Mouse (Mus musculus): ENCODE results near the gene Hectd2.

Hectd2 gene

DNA sequence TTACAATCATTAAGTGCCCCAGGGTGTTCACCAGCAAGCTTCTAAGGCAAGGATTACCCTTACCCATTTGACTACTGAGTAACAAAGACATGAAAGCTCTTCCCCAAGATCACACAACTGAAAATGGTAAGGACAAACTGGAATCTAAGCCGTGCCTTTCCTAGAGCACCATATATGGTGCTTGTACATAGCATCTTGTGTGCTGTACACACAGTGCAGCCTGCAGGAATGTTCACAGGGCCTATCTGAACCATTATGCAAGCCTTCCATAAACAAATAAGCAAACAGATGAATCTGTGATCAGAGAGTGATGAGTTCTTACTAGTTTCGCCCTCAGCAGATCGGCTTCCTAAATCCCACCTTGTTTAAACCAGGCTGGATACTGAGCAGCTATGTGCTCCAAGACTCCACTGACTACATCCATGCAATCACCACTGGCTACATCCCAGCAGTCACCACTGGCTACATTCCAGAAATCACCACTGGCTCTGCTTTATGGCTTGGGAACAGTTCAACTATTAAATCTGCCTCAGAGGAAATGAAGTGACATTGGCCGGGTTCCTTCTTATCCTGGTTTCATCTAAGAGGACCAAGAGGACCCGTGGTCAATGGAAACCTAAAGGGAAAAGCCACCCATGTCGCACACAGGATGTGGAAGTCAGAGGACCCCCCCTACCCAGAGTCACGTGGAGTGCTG, 91.8 kb downstream of the Hectd2 start:
- no peak for DNase-seq (ENCODE audit: low read depth, low spot score)

DNA sequence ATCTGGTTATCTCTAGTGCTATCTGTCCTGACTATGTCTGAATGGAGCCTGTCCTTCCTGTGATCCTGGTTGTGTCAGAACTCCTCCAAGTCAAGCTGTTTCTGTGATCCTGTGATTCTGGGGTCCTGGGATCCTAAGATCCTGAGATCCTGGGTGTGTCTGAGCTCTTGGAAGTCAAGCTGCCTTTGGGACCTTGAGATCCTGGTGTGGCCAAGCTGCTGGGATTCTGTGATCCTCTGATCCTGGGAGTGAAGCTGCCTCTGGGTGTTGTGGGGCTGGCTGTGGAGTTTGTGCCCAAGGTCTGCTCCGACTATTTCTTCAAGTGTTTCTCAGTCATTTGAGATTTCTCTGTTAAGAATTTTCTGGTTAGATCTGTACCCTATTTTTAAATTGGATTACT, 98.2 kb downstream of the Hectd2 start:
- DNase-seq (ENCODE audit: low read depth, low spot score) = no peak

DNA sequence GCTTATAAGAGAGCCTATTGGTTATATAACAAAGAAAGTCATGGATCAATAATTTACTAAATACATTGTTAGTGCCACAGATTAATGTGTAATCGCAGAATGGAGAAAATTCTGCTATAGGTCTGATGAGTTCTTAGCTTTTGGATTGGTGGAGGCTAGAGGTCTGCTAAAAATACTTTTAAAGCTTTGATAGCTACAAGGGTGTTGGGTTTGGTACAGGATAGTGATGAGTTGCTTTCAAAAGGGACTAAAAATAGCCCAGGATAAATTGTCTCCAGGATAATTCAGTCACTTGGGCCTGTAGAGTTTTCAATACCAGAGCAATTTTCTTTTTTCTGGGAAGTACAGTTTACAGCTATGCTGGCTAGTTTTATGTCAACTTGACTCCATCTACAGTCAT, 108.3 kb downstream of the Hectd2 start:
- DNase-seq (ENCODE audit: low read depth, low spot score) = no peak

DNA sequence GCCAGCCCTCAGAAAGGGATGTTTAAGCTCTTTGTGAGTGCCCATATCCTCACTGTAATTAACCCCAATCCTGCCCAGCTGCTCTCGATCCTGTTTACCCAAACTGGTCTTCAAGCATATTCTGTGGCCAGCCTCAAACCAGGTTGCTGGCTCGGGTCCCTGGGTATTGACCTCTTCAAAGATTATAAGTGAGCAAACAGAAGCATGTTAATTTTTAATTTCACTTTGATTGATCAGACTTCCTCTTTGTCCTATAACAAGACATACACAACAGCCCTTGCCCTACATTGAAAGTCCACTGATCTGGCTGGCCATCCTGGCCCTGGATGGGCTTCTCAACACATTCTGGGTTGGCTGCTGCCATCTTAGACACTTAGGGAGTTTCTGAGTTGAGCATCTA, 109.5 kb downstream of the Hectd2 start:
- no peak for DNase-seq (ENCODE audit: low read depth, low spot score)

DNA sequence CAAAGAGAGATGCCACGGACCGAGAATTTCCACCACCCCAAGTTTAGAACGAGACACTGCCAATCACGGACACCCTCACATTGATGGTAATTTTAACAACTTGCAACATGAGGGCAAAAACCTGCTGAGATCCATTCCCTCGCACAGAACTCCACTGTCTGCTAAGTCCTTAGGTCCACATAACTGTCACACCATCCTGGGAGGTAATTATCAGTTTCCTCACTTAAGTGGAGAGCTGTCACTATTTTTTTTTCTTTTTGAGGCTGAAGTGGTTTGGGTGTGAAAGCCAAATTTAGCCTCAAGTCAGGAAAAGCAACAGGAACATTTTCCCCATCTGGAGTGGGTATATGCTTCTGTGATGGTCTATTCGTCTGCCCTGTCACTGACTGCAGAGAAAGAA, 110.0 kb downstream of the Hectd2 start:
- no peak for DNase-seq (ENCODE audit: low read depth, low spot score)

DNA sequence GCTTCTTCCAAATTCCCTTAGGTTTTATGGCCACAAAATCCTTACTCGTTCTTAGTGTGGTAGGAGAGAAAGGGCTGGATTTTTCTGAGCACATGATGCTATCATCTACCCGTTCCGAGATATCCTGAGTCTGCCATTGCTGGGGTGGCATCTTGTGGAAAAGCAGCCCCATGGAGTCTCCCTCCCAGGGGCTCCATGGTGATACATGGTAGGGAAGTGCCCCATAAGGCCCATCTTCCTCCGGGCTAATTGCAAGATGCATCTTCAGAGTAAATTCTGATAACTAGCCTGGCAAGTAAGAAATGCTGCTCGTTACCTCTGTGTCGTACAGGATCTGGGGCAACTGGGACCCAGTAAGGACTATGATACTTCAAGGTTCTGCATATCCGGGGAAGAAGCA, 110.8 kb downstream of the Hectd2 start:
- no peak for DNase-seq (ENCODE audit: low read depth, low spot score)

DNA sequence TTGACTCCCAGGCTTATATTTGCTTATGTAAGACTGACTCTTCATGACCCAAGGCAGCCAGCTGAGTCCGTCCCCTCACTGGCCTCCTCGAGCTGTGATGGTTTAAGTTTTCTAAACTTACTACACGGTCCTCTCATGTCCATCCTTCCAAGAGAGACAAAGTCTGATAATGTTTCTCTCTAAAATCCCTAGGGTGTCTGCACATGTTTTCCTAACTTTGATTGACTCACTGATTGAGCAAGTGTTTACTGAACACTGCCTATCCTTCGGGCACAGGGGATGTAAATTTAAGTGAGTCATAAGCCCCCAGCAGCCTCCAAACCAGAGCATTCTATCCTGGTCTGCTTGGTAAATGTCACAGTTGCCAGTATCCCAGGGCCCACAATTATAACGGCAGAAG, 111.2 kb downstream of the Hectd2 start:
- DNase-seq (ENCODE audit: low read depth, low spot score) = no peak

DNA sequence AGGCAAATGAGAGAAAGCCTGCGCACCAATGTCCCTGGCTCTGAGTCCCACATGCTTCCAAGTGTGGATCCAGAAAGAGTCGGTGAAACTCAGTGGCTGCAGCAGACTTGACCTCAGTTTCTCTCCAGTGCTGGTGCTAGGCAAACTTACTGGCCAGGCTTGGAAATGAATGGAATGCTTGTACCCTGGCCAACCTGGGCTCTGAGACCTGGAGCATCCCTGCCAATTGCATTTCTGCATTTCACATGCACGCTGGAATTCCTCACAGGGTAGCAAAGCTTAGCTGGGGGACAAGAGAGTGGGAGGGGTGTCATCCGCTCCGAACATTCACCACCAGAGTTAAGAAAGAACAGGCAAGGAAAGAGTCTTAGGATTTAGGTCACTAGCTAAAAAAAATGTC, 112.0 kb downstream of the Hectd2 start:
- DNase-seq (ENCODE audit: low read depth, low spot score) = no peak

DNA sequence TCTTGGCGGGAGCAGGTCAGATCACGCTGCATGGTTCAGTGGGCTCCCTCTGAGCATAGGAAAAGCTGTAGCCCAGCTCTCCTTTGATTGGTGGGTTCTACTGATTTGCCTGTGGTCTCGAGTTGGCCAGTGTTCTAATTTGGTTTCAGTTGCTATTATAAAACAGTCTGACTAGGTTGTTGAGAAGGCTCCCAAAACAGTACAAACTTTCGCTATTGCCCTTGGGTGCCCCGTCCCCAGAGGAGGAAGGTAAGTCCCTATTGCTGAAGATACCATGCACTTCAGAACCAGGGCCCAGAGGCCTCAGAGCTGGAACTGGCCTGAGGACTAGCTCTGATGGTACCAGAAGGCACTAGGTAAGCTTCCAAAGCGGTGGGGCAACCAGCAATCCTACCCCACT, 112.9 kb downstream of the Hectd2 start:
- DNase-seq (ENCODE audit: low read depth, low spot score) = no peak

DNA sequence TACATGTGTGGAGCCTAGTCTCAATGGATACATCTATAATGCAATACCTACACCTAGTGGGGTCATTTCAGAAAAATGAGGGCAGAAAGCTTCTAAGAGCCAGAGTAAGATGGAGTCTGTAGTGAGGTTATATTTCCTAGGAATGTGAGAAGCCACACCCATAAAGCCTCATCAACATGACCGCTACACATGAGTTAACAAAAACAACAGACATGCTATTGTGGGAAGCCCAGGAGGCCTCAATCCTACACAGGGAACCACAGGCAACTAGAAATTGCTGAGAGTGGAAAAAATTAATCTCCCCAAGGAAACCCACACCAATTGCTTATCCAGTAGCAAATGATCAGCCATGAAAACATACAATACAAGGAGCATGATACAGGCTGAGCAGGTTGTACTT, 113.7 kb downstream of the Hectd2 start:
- DNase-seq (ENCODE audit: low read depth, low spot score) = no peak

DNA sequence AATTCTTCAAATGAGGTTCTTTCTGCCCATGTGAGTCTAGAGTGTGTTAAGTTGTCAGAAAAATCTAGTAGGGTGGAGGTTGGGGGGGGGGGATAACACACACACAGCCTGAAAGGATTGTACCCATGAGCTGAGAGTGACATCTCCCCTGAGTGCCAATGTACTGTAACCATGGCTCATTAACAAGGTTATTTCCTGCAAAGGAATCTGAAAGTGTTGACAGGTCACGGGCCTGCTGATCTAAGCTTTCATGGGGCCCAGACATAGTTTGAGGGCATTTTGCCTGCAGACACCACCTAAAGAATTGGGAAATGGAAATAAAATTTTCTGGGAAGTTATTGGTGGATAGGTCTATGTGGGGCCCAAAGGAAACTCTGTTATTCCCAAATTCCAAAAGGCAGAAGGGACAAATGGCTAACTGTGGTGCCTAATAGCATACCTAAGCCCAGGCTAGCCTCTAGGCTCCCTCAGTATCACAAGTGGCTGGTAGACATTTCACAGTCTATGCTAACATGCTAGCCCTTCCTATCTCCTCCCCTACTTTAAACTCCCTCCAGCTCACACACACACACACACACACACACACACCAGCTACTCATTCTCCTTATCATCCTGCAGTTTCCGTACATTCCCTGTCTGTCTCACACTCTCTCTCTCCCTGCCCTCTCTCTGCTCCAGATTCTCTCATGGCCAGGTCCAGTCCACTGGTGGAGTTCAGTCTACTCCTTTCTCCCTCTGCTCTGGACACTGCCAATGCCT, 114.6 kb downstream of the Hectd2 start:
- DNase-seq (ENCODE audit: low read depth, low spot score) = no peak

DNA sequence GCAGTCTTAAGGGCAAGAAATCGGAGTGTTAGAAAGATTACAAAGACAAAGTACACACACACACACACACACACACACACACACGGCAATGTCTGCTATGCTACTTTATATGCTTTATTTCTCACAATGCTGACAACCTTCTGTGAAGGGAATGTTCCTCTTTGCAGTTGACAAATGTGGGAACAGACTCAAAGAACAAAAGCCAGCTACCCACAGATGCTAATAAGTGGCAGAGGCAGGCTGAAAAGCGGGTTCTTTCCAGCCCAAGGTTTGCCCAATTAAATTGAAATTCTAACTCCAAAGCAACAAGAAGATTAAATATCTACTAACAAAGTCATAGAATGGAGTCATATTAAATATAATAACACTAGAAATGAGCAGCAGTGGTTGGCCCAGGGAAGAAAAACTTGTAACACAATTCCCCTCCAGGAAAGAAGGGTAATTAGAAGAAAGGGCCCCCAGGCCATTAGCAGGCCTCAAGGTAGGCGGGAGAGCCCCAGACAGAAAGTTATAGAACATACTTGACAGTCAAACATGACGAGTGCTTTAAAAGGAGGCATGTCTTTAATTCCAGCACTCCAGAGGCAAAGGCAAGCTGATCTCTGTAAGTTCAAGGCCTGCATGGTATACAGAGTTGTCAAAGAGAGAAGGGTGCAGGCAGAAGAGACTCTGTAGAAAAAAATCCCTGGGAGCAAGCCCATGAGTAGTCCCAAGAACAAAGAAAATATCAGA, 115.4 kb downstream of the Hectd2 start:
- no peak for DNase-seq (ENCODE audit: low read depth, low spot score)
